Mouse (Mus musculus): ENCODE results near the gene Ago3. TPM values are rescaled to one million over a fixed set of nuclear protein-coding genes. Genes with fewer than 3 reads are reported as not detected.

Ago3 gene
- polyA plus RNA-seq (2016; fragmentation: Nextera tagmentation; extraction: Ambion mirVana): 15.1 and 15.6 TPM in 2 replicates

DNA sequence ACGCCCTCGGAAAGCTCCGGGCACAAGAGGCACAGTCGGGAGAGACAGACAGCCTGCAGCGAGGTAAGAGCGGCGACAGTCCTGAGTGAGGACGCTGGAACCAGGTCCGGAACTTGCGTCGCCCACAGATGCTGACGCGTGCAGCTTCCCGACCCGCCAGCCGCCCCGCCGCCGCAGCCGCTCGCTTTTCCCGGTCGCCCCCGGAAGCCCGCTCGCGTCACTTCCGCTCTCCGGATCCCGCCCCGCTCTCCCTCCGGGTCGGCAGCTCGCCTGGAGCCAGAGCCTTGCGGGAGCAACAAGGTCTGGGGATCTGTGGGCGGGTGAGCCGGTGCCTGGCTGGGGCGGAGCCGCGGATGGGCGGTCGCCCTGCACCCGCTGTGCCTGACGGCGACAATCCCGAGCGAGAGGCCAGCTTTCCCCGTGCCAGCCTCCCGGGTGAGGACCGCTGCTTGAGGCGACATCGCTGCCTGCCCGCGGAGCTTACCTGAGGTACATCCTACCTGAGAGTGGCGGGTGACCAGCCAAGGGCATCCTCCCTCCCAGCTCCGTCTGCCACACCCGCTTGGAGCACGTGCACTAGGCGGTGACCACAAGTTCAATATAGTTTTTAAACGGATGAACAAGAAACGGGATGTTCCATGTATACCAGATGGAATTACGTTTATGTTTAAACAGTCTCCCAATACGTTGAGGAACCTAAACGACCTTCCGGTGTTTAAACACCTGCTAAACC lies at the start of gene Ago3:
TSS of gene Ago3 (minus strand) at position 210 of the 733 bp plus-strand sequence.
- under 1% methylated on average over 65 of the region's 65 CpGs for WGBS
- peak; percentile 96 for DNase-seq (ENCODE audit: low spot score)

GRCm38 (mm10) chr4:126473031-126473430 lies 43.7 kb upstream of the Ago3 start:
- H3K9me3 ChIP-seq: no peaks in the 10 kb centered on the region
- no peaks in the 10 kb centered on the region for H3K36me3 ChIP-seq (replicated peaks)
- no peak overlapping the region for H3K4me3 ChIP-seq
- 50% methylated on average over 5 of the region's 5 CpGs for WGBS
- H3K4me1 ChIP-seq: peaks cover 9% of the 10 kb centered on the region; the same call in 1 of the 2 replicates
- no peaks in the 10 kb centered on the region for H3K27me3 ChIP-seq (replicated peaks; ENCODE audit: low read depth, poor library complexity, severe bottlenecking)
- no peak overlapping the region for H3K27ac ChIP-seq (replicated peaks)
- DNase-seq (ENCODE audit: low spot score): peak; percentile 40

More for the DNA sequence above, at the start of gene Ago3:
- H3K9me3 ChIP-seq: no peaks in the 10 kb centered on the region
- no peaks in the 10 kb centered on the region for H3K27me3 ChIP-seq (replicated peaks; ENCODE audit: low read depth, poor library complexity, severe bottlenecking)
- H3K36me3 ChIP-seq (replicated peaks): no peaks in the 10 kb centered on the region
- peak within 1 kb of the TSS; percentile 85 for H3K27ac ChIP-seq (replicated peaks)
- peak within 1 kb of the TSS; percentile 95 for H3K4me3 ChIP-seq
- peaks cover 15% of the 10 kb centered on the region for H3K4me1 ChIP-seq

- Histone ChIP-seq H3K4me1 (peaks cover 45% of the 10 kb centered on the region), H3K4me3 (no peak overlapping the region), H3K27me3 (replicated peaks; ENCODE audit: low read depth, poor library complexity, severe bottlenecking) (no peaks in the 10 kb centered on the region), H3K36me3 (replicated peaks) (no peaks in the 10 kb centered on the region), H3K27ac (replicated peaks) (no peak overlapping the region), H3K9me3 (no peaks in the 10 kb centered on the region)
- DNase-seq (ENCODE audit: low spot score): no peak
- WGBS: 54% methylated on average over 1 of the region's 1 CpGs
Observed at GRCm38 (mm10) chr4:126469334-126469733, 40.0 kb upstream of the Ago3 start.

- no peaks in the 10 kb centered on the region for H3K27me3 ChIP-seq (replicated peaks; ENCODE audit: low read depth, poor library complexity, severe bottlenecking)
- 9% methylated on average over 8 of the region's 8 CpGs for WGBS
- no peak for DNase-seq (ENCODE audit: low spot score)
- peak overlapping the region; percentile 88 for H3K4me3 ChIP-seq
- peaks cover 49% of the 10 kb centered on the region for H3K4me1 ChIP-seq
- no peaks in the 10 kb centered on the region for H3K36me3 ChIP-seq (replicated peaks)
- no peaks in the 10 kb centered on the region for H3K9me3 ChIP-seq
- peak overlapping the region; percentile 96 for H3K27ac ChIP-seq (replicated peaks)
Observed at GRCm38 (mm10) chr4:126468925-126469324, 39.6 kb upstream of the Ago3 start.

GRCm38 (mm10) chr4:126468285-126468901 lies 39.0 kb upstream of the Ago3 start, which contains the start of gene Ago1:
Gene Ago1, minus strand, starts transcription at chr4:126468583.
- Histone ChIP-seq H3K9me3 (no peaks in the 10 kb centered on the region), H3K4me1 (peaks cover 54% of the 10 kb centered on the region), H3K4me3 (peak within 1 kb of the TSS; percentile 88), H3K36me3 (replicated peaks) (no peaks in the 10 kb centered on the region), H3K27me3 (replicated peaks; ENCODE audit: low read depth, poor library complexity, severe bottlenecking) (no peaks in the 10 kb centered on the region), H3K27ac (replicated peaks) (peak within 1 kb of the TSS; percentile 96)
- under 1% methylated on average over 55 of the region's 55 CpGs for WGBS
- peak; percentile 97 for DNase-seq (ENCODE audit: low spot score)

DNA sequence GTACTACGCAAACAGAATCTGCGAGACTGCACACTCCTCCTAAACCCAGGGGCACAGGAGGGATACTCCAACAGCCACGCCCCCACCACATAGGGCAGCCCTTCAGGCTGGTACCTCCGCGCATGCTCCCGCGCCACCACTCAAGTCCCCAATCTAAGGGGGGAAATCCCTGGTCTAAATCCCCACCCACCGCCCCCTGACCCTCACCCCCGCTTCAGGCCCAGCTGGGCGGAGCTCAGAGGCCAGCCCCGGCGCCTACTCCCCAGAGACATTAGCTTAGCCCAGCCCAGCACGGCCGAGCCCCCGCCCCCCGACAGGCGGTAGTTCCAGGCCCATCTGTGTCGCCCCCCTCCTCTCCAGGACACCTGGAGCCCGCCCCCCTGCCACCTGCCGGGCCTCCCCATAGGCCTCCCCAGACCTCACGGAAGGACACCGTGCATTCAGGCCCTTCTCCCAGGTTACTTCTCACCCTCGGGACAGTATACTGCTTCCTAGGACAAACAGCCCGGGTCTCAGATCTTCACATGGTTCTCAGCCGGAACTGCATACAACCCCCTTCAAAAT lies 38.4 kb upstream of the Ago3 start:
- H3K27me3 ChIP-seq (replicated peaks; ENCODE audit: low read depth, poor library complexity, severe bottlenecking): no peaks in the 10 kb centered on the region
- H3K36me3 ChIP-seq (replicated peaks): no peaks in the 10 kb centered on the region
- peaks cover 56% of the 10 kb centered on the region for H3K4me1 ChIP-seq
- WGBS: under 1% methylated on average over 25 of the region's 25 CpGs
- peak overlapping the region; percentile 96 for H3K27ac ChIP-seq (replicated peaks)
- no peaks in the 10 kb centered on the region for H3K9me3 ChIP-seq
- peak; percentile 90 for DNase-seq (ENCODE audit: low spot score)
- peak overlapping the region; percentile 88 for H3K4me3 ChIP-seq

DNA sequence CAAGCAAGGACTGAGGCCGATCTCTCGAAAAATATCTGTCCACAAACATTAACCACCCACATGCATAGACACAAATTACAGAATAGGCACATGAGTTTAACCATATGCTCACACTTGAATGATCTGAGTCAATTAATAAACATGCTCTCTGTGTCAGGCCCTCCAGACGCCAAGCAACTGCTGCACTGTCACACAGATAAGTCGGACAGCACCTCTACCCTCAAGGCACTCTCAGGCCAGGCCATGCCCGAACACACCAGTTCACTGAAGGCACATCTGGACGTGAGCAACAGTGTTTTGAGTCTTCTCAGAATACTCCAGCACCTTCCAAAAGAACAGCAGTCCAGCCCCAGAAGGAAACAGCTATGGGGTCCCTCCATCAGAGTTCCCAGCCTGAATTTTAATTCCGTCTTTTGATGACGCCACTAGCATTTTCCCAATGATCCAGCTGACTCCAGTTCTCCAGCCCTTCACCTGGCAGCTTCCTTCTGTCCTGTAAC lies 36.9 kb upstream of the Ago3 start:
- Histone ChIP-seq H3K4me3 (peak overlapping the region; percentile 88), H3K27me3 (replicated peaks; ENCODE audit: low read depth, poor library complexity, severe bottlenecking) (no peaks in the 10 kb centered on the region), H3K36me3 (replicated peaks) (peaks cover 6% of the 10 kb centered on the region; the same call in 1 of the 2 replicates), H3K27ac (replicated peaks) (peak overlapping the region; percentile 96), H3K4me1 (peaks cover 58% of the 10 kb centered on the region), H3K9me3 (no peaks in the 10 kb centered on the region)
- 25% methylated on average over 8 of the region's 8 CpGs for WGBS
- DNase-seq (ENCODE audit: low spot score): no peak

GRCm38 (mm10) chr4:126465843-126466242 lies 36.5 kb upstream of the Ago3 start:
- Histone ChIP-seq H3K27me3 (replicated peaks; ENCODE audit: low read depth, poor library complexity, severe bottlenecking) (no peaks in the 10 kb centered on the region), H3K27ac (replicated peaks) (peak overlapping the region; percentile 96), H3K9me3 (no peaks in the 10 kb centered on the region), H3K4me3 (peak overlapping the region; percentile 88), H3K4me1 (peaks cover 58% of the 10 kb centered on the region), H3K36me3 (replicated peaks) (peaks cover 8% of the 10 kb centered on the region)
- WGBS: 3% methylated on average over 8 of the region's 8 CpGs
- DNase-seq (ENCODE audit: low spot score): peak; percentile 83

GRCm38 (mm10) chr4:126464892-126465235 lies 35.5 kb upstream of the Ago3 start:
- peaks cover 58% of the 10 kb centered on the region for H3K4me1 ChIP-seq
- peaks cover 18% of the 10 kb centered on the region for H3K36me3 ChIP-seq (replicated peaks)
- whole genome bisulfite sequencing: 9% methylated on average over 2 of the region's 2 CpGs
- peak overlapping the region; percentile 96 for H3K27ac ChIP-seq (replicated peaks)
- no peaks in the 10 kb centered on the region for H3K9me3 ChIP-seq
- H3K27me3 ChIP-seq (replicated peaks; ENCODE audit: low read depth, poor library complexity, severe bottlenecking): no peaks in the 10 kb centered on the region
- H3K4me3 ChIP-seq: peak overlapping the region; percentile 88
- DNase-seq (ENCODE audit: low spot score): peak; percentile 23

- peak overlapping the region; percentile 88 for H3K4me3 ChIP-seq
Observed at GRCm38 (mm10) chr4:126464189-126464891, 35.0 kb upstream of the Ago3 start.

GRCm38 (mm10) chr4:126455441-126455840 lies 26.1 kb upstream of the Ago3 start:
- Histone ChIP-seq H3K9me3 (no peaks in the 10 kb centered on the region; the same call in 1 of the 2 replicates), H3K27ac (replicated peaks) (no peak overlapping the region), H3K36me3 (replicated peaks) (peaks cover 100% of the 10 kb centered on the region), H3K27me3 (replicated peaks; ENCODE audit: low read depth, poor library complexity, severe bottlenecking) (no peaks in the 10 kb centered on the region), H3K4me3 (no peak overlapping the region), H3K4me1 (no peaks in the 10 kb centered on the region)
- DNase-seq (ENCODE audit: low spot score): no peak
- 90% methylated on average over 7 of the region's 7 CpGs for WGBS

More at GRCm38 (mm10) chr4:126464189-126464891, 35.0 kb upstream of the Ago3 start:
- Histone ChIP-seq H3K4me1 (peaks cover 58% of the 10 kb centered on the region), H3K9me3 (no peaks in the 10 kb centered on the region), H3K27me3 (replicated peaks; ENCODE audit: low read depth, poor library complexity, severe bottlenecking) (no peaks in the 10 kb centered on the region), H3K36me3 (replicated peaks) (peaks cover 23% of the 10 kb centered on the region), H3K27ac (replicated peaks) (peak overlapping the region; percentile 96)
- DNase-seq (ENCODE audit: low spot score): no peak
- WGBS: 30% methylated on average over 4 of the region's 4 CpGs

Data from embryonic facial prominence, embryonic 10.5 days (tissue).